Mouse (Mus musculus) neural tube, embryonic 15.5 days (tissue): ENCODE data around the gene Gm281. TPM values are rescaled to one million over a fixed set of nuclear protein-coding genes. Genes with fewer than 3 reads are reported as not detected.
A peak's percentile ranks its signal among the peaks of the same experiment; 100 is the strongest.
"Not testable (repeated sequence)": the region's sequence is repeated elsewhere in the genome, so short reads cannot be mapped to it uniquely, and the experiment has no call there.

Source experiments
- ATAC-seq: fragments of 200-750 bp; cut with Nextera tagmentation; 2 replicates; pipeline ENCODE4 v1.8.0; 2017; ENCODE audit warnings: mild to moderate bottlenecking, moderate TSS enrichment, moderate library complexity; ENCODE audit not compliant: low FRiP score
- H3K27ac ChIP-seq: fragments of 300-500 bp; sonication (generic); replicated peaks from 2 replicates; pipeline ENCODE4 v1.5.1; 2015; ENCODE audit warnings: mild to moderate bottlenecking, inconsistent platforms
- H3K27me3 ChIP-seq: fragments of 300-500 bp; sonication (generic); replicated peaks from 2 replicates; pipeline ENCODE4 v1.6.1; 2015; ENCODE audit warnings: inconsistent platforms
- H3K36me3 ChIP-seq: fragments of 300-500 bp; sonication (generic); 2 replicates; pipeline ENCODE4 v1.6.1; 2015; ENCODE audit warnings: inconsistent platforms
- H3K4me1 ChIP-seq: fragments of 300-500 bp; sonication (generic); 2 replicates; pipeline ENCODE4 v1.6.1; 2015; ENCODE audit warnings: inconsistent platforms
- H3K4me2 ChIP-seq: fragments of 300-500 bp; sonication (generic); 2 replicates; pipeline ENCODE4 v1.6.1; 2015; ENCODE audit warnings: inconsistent platforms, mild to moderate bottlenecking, moderate library complexity
- H3K4me3 ChIP-seq: fragments of 300-500 bp; sonication (generic); replicated peaks from 2 replicates; pipeline ENCODE4 v1.5.1; 2015; ENCODE audit warnings: mild to moderate bottlenecking, inconsistent platforms
- H3K9ac ChIP-seq: fragments of 300-500 bp; sonication (generic); replicated peaks from 2 replicates; pipeline ENCODE4 v1.6.1; 2015; ENCODE audit warnings: mild to moderate bottlenecking, inconsistent platforms
- H3K9me3 ChIP-seq: fragments of 300-500 bp; sonication (generic); replicated peaks from 2 replicates; pipeline ENCODE4 v1.6.1; 2016; ENCODE audit warnings: inconsistent platforms
- WGBS: fragments of 180-500 bp; shearing (Covaris S2); methylation state at CpG from one replicate; pipeline ENCODE4 v1.1.7; 2015; ENCODE audit warnings: mixed read lengths; 5-methylcytosine and 5-hydroxymethylcytosine counted together
- polyA plus RNA-seq: library from polyadenylated mRNA; unstranded; fragments of >200 nt; fragmentation: Nextera tagmentation; extraction: Ambion mirVana; gene quantifications from 2 replicates; pipeline ENCODE4 v1.2.1, GENCODE M21; 2015

The Gm281 gene
- polyA plus RNA-seq: not detected in 2 replicates

DNA sequence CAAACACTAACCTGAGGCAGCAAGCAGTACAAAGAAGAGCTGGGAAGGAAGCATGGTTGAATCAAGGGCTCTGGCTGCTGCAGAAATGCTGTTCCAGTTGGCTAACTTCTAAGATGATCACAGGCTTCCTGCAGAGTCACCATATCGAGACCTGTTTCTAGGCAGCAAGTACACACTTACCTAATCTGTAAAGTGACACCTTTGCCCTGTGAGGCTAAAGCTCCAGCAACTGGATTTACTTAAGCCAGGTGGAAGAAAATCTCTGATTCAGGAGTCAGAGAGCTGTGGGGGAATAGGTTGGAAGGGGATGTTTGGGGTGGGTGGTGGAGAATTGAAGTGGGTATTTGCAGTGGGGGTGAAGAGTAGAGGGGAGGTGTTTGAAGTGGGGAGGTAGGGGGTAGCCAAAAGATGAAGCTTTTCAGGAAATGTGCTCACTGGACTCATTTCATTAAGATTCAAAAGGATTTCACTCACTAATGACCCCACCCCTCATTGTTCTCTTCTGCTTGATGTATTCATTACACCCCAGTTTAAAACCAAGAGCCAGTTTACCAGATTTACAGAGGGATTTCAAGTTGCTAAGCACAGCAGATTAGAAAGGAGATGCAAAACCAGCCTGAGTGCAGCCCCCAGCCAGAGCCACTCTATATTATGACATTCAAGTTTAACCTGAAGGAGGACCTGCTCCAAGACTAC lies at the start of gene Gm281:
Gene Gm281 (minus strand): TSS at position 92 of the 696 bp plus-strand sequence.
- 42% methylated on average over 1 of the region's 1 CpGs for WGBS

GRCm38 (mm10) chr14:13963527-13963926 lies 49.2 kb upstream of the Gm281 start:
- Histone ChIP-seq H3K9ac (no peak overlapping the region), H3K27me3 (no peaks in the 10 kb centered on the region), H3K4me3 (no peak overlapping the region), H3K36me3 (no peaks in the 10 kb centered on the region), H3K4me1 (peaks cover 20% of the 10 kb centered on the region), H3K27ac (no peak overlapping the region), H3K4me2 (no peak overlapping the region), H3K9me3 (no peaks in the 10 kb centered on the region)
- 77% methylated on average over 1 of the region's 1 CpGs for WGBS
- no peak for ATAC-seq

More for the DNA sequence above, at the start of gene Gm281:
- Histone ChIP-seq H3K4me1 (no peaks in the 10 kb centered on the region), H3K27ac (no peak within 1 kb of the TSS), H3K4me3 (no peak within 1 kb of the TSS), H3K9me3 (no peaks in the 10 kb centered on the region), H3K4me2 (no peak within 1 kb of the TSS), H3K36me3 (no peaks in the 10 kb centered on the region), H3K9ac (no peak within 1 kb of the TSS), H3K27me3 (no peaks in the 10 kb centered on the region)
- ATAC-seq: no peak

DNA sequence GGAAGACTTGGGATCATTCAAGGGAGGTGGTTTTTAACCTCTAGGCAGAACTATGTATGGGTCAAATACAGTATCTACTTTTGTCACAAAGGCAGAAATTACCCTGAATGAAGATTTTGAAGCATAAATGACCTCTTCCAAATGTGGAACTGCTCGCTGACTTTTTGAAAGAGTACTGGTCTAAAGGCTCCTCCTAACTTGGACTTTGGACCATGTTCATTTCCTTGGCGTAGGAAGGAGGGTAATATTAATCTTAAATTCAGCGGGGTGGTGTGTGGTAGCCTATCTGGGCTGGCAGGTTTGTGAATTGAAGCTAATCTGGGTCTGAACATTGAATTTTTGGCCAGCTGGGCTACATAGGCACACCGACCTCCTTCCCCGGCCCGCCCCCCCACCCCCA lies 48.2 kb upstream of the Gm281 start:
- no peak overlapping the region for H3K9ac ChIP-seq
- no peak for ATAC-seq
- peaks cover 23% of the 10 kb centered on the region for H3K4me1 ChIP-seq
- H3K4me2 ChIP-seq: no peak overlapping the region
- no peak overlapping the region for H3K27ac ChIP-seq
- no peaks in the 10 kb centered on the region for H3K9me3 ChIP-seq
- no peaks in the 10 kb centered on the region for H3K27me3 ChIP-seq
- WGBS: 90% methylated on average over 6 of the region's 6 CpGs
- no peak overlapping the region for H3K4me3 ChIP-seq
- H3K36me3 ChIP-seq: no peaks in the 10 kb centered on the region

- peak within 1 kb of the TSS; percentile 95 for H3K4me3 ChIP-seq
- H3K27ac ChIP-seq: peak within 1 kb of the TSS; percentile 86
- H3K4me2 ChIP-seq: peak within 1 kb of the TSS; percentile 75
- H3K27me3 ChIP-seq: no peaks in the 10 kb centered on the region
- H3K9me3 ChIP-seq: no peaks in the 10 kb centered on the region
- H3K4me1 ChIP-seq: peaks cover 23% of the 10 kb centered on the region
- peak within 1 kb of the TSS; percentile 96 for H3K9ac ChIP-seq
- WGBS: 2% methylated on average over 46 of the region's 56 CpGs
- ATAC-seq: peak; percentile 60
- H3K36me3 ChIP-seq: no peaks in the 10 kb centered on the region
Measured at GRCm38 (mm10) chr14:13961401-13962112, 47.3 kb upstream of the Gm281 start, which contains the start of the genes Atxn7 and Thoc7. TSS of gene Atxn7 (plus strand) at chr14:13961440. TSS of gene Thoc7 (minus strand) at chr14:13961852.

DNA sequence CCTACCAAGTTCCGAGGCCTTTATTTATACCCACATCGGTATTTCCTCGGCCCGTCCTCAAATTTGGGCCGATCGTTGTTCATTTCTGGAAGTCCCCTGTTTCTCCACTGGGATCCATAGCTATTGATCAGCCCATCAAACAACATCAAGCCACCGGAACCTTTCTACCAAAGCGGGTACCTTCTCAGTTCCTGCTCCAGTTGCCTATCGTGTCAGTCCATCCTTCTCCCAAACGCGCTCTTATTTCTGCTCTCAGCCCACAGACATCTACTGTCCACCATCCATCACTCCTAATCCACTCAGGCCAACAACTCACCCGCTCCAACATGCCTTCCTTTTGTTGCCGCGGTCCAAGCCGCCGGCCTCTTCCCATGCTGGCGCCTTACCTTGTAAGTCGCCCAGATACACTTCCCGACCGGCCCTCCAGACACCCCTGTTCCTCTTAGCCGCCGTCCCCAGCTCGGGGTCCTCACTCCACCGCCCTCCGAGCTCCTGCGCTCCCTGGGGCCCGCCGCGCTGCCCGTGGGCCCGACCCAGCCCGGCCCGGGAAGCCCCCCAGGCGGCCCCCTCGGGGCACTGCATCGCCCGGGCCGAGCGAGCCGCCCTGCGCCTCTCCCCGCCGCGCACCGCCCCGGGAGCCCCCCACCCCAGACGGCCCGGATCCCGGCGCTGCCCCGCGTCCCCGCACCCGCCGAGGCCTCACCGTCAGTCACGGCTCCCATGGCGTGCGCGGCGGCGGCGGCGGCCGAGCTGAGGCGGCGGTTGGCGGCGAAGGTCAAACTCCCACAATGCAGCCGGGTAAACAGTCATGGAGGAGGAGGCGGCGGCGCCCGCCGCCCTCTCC lies 46.4 kb upstream of the Gm281 start:
- ATAC-seq: peak; percentile 92
- under 1% methylated on average over 70 of the region's 75 CpGs for whole genome bisulfite sequencing
- H3K4me1 ChIP-seq: peaks cover 23% of the 10 kb centered on the region
- H3K9me3 ChIP-seq: no peaks in the 10 kb centered on the region
- H3K9ac ChIP-seq: peak overlapping the region; percentile 96
- peak overlapping the region; percentile 95 for H3K4me3 ChIP-seq
- no peaks in the 10 kb centered on the region for H3K27me3 ChIP-seq
- H3K4me2 ChIP-seq: peak overlapping the region; percentile 75
- H3K27ac ChIP-seq: peak overlapping the region; percentile 86
- peaks cover 5% of the 10 kb centered on the region for H3K36me3 ChIP-seq

DNA sequence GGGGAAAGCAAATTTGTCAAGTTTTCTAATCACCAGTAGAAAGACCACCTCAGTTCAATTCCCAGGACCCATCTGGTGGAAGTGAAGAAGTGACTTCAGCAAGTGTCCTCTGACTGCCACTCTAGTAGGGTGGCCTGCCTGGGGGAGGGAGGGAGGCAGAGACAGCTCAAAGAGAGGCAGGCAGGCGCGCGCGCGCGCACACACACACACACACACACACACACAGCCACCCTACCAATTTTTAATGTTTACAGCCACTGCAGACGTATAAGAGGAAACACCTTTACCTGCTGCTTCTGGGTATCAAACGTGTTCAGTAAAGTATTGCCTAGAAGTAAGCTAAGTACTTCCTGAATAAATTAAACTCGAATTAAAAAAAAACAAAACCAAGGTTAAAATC lies 45.8 kb upstream of the Gm281 start:
- peaks cover 9% of the 10 kb centered on the region for H3K36me3 ChIP-seq
- peaks cover 23% of the 10 kb centered on the region for H3K4me1 ChIP-seq
- no peaks in the 10 kb centered on the region for H3K9me3 ChIP-seq
- peak overlapping the region; percentile 86 for H3K27ac ChIP-seq
- H3K4me3 ChIP-seq: peak overlapping the region; percentile 95
- H3K27me3 ChIP-seq: no peaks in the 10 kb centered on the region
- under 1% methylated on average over 9 of the region's 9 CpGs for WGBS
- H3K4me2 ChIP-seq: peak overlapping the region; percentile 75
- H3K9ac ChIP-seq: peak overlapping the region; percentile 96
- ATAC-seq: peak; percentile 50

- H3K4me2 ChIP-seq, H3K4me1 ChIP-seq, H3K27ac ChIP-seq, H3K4me3 ChIP-seq, ATAC-seq, H3K27me3 ChIP-seq, H3K9me3 ChIP-seq, H3K9ac ChIP-seq: not testable (repeated sequence)
- WGBS: 96% methylated on average over 3 of the region's 3 CpGs
- H3K36me3 ChIP-seq: peaks cover 53% of the 10 kb centered on the region
Measured at GRCm38 (mm10) chr14:13952151-13952550, 37.9 kb upstream of the Gm281 start.

DNA sequence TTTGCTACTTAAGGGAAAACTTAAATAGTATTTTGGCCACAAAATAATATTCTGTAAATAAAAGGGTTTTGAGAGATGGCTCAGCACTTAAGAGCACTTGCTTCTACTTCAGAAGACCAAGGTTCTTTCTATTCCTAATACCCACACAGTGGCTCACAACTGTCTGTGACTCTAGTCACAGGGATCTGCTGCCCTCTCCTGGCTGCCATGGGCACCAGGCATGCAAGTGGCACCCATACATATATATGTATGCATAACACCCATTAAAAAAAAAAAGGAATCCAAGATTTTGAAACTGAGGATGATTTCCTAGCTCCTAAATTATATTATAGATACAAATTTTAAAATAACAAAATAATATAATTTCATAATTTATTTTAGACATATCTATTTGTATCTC lies 36.1 kb upstream of the Gm281 start:
- H3K36me3 ChIP-seq: peaks cover 47% of the 10 kb centered on the region
- ATAC-seq: no peak

GRCm38 (mm10) chr14:13948345-13948744 lies 34.1 kb upstream of the Gm281 start:
- H3K27ac ChIP-seq: no peak overlapping the region
- no peak for ATAC-seq
- WGBS: 94% methylated on average over 7 of the region's 7 CpGs

More for the DNA sequence above, 36.1 kb upstream of the Gm281 start:
- H3K9me3 ChIP-seq: no peaks in the 10 kb centered on the region
- H3K4me3 ChIP-seq: no peak overlapping the region
- H3K27ac ChIP-seq: no peak overlapping the region
- H3K9ac ChIP-seq: no peak overlapping the region
- no peaks in the 10 kb centered on the region for H3K27me3 ChIP-seq
- no peaks in the 10 kb centered on the region for H3K4me1 ChIP-seq
- H3K4me2 ChIP-seq: no peak overlapping the region

DNA sequence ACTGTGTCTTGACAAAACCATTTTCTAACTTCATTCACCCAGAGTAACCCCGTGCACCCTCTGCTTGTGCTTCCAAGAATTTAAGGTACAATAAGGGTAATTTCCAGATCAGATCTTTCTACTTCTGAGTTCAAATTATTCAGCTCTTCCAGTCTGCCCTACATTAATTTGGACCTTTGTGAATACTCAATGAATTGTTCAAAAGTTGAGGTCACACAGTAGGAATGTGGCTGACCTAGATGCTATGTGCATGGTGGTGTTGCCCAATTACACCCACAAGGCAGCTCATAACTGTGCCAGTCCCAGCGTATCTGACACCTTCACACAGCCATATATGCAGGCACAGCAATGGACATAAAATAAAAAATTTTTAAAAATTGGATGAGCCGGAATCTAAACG lies 30.4 kb upstream of the Gm281 start:
- ATAC-seq: no peak
- H3K4me3 ChIP-seq: no peak overlapping the region
- H3K27me3 ChIP-seq: no peaks in the 10 kb centered on the region
- WGBS: 96% methylated on average over 4 of the region's 4 CpGs
- H3K36me3 ChIP-seq: peaks cover 26% of the 10 kb centered on the region
- no peak overlapping the region for H3K9ac ChIP-seq
- no peak overlapping the region for H3K27ac ChIP-seq
- H3K4me2 ChIP-seq: no peak overlapping the region
- H3K9me3 ChIP-seq: no peaks in the 10 kb centered on the region
- H3K4me1 ChIP-seq: no peaks in the 10 kb centered on the region

More at GRCm38 (mm10) chr14:13948345-13948744, 34.1 kb upstream of the Gm281 start:
- H3K9ac ChIP-seq: no peak overlapping the region
- no peak overlapping the region for H3K4me3 ChIP-seq
- no peaks in the 10 kb centered on the region for H3K9me3 ChIP-seq
- no peaks in the 10 kb centered on the region for H3K4me1 ChIP-seq
- H3K27me3 ChIP-seq: no peaks in the 10 kb centered on the region
- H3K36me3 ChIP-seq: peaks cover 44% of the 10 kb centered on the region
- H3K4me2 ChIP-seq: no peak overlapping the region

GRCm38 (mm10) chr14:13934052-13934371 lies 19.7 kb upstream of the Gm281 start:
- 56% methylated on average over 5 of the region's 5 CpGs for WGBS
- Histone ChIP-seq H3K9me3 (no peaks in the 10 kb centered on the region), H3K4me1 (peaks cover 7% of the 10 kb centered on the region), H3K36me3 (no peaks in the 10 kb centered on the region), H3K4me3 (no peak overlapping the region), H3K27me3 (no peaks in the 10 kb centered on the region), H3K4me2 (peak overlapping the region; percentile 57), H3K27ac (no peak overlapping the region), H3K9ac (no peak overlapping the region)
- ATAC-seq: no peak
